Mouse (Mus musculus): ENCODE results near the gene Tars.

Gene Tars

GRCm38 (mm10) chr15:11361824-11362223 is 37.6 kb downstream of the Tars start:
- CTCF ChIA-PET: no interaction called here

- CTCF ChIA-PET: no interaction called here
Measured at GRCm38 (mm10) chr15:11360888-11361287, 38.6 kb downstream of the Tars start.

- CTCF ChIA-PET: no interaction called here
Measured at GRCm38 (mm10) chr15:11357501-11357900, 42.0 kb downstream of the Tars start.

- CTCF ChIA-PET: interaction anchor here (0.7 kb wide), 1 partner anchor 22 kb away, joined by 6 read pairs; no protein-coding TSS in a partner anchor
Measured at GRCm38 (mm10) chr15:11355865-11356264, 43.6 kb downstream of the Tars start.

GRCm38 (mm10) chr15:11339467-11340180 is 59.8 kb downstream of the Tars start:
- CTCF ChIA-PET: no interaction called here
